Mouse (Mus musculus) megakaryocyte, embryonic 14.5 days (primary cell): ENCODE results near the gene Sufu.

Experiments used
- FLI1 ChIP-seq: IDR thresholded peaks from 2 replicates; pipeline ENCODE4 v1.6.1; 2012; ENCODE audit warnings: low read length, inconsistent platforms, mixed read lengths
- GATA1 ChIP-seq: IDR thresholded peaks from 3 replicates; pipeline ENCODE4 v1.6.1; 2012; ENCODE audit warnings: mixed read lengths, low read length, inconsistent platforms, borderline replicate concordance

DNA sequence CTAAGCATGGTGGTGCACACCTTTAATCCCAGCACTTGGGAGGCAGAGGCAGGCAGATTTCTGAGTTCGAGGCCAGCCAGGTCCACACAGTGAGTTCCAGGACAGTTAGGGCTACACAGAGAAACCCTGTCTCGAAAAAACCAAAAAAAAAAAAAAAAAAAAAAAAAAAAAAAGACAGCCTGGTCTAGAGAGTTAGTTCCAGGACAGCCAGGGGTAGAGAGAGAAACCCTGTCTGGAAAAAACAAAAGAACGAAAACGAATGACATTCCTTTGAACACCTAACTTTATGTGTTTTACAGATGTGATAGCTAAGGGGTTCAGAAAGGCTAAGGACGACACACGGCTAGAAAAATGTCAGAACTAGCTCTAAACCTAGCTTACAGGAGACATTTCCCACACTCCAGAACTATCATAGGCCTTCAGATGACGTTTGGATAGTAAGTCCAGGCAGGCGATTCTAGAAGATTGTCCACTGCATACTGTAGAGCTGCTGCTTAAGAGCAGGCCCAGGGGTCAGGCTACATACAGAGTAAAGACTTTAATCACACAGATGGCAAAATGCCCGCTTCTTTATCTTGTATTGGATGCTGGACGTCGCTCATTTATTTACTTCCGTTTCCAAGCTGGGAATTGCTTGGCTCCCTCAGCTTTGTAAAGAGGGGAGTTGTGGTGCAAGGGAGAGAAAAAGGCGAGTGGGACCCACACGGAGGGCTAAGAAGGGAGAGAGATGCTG is 48.6 kb upstream of the Sufu start:
- TF ChIP-seq GATA1, result no peak
- no peak for TF ChIP-seq FLI1
